Comparison of ENCODE assay signal across 7 mouse cellular contexts in genomic region chr1:160351880-160352234, GRCm38 (mm10).
DNase-seq lines count a peak whose midpoint lies in the region; ATAC-seq lines count a peak whose summit lies in the region.

No protein-coding gene starts in this region.

- peak overlapping the region; percentile 84 for H3K9ac ChIP-seq in hindbrain, embryonic 14.5 days

- WGBS in hindbrain, embryonic 14.5 days = under 1% methylated on average over 10 of the region's 10 CpGs

- peak; percentile 96 for ATAC-seq in hindbrain, embryonic 14.5 days (ENCODE audit: low FRiP score)

- peak overlapping the region; percentile 48 for H3K4me3 ChIP-seq in hindbrain, embryonic 14.5 days (replicated peaks; ENCODE audit: low read length)

- no peaks in the 10 kb centered on the region for H3K36me3 ChIP-seq in hindbrain, embryonic 14.5 days (replicated peaks; ENCODE audit: control insufficient read depth, insufficient read depth)

- peaks cover 26% of the 10 kb centered on the region for H3K4me1 ChIP-seq in hindbrain, embryonic 14.5 days (replicated peaks; ENCODE audit: control insufficient read depth, insufficient read depth, low read length)

- H3K27ac ChIP-seq in hindbrain, embryonic 14.5 days = peak overlapping the region; percentile 97

- peak overlapping the region; percentile 59 for H3K4me2 ChIP-seq in hindbrain, embryonic 14.5 days (replicated peaks)

- no peaks in the 10 kb centered on the region for H3K9me3 ChIP-seq in hindbrain, embryonic 14.5 days (ENCODE audit: control insufficient read depth, low read length)

- no peaks in the 10 kb centered on the region for H3K27me3 ChIP-seq in hindbrain, embryonic 14.5 days (ENCODE audit: control insufficient read depth, insufficient read depth, low read length)

- DNase-seq in adrenal gland, adult 18-20 months (ENCODE audit: low spot score in 2 of 2) = peak; percentile 23 to 26
- DNase-seq in cerebellum, adult 9-10 months = peak; percentile 87
- DNase-seq in frontal cortex, adult 2 months (ENCODE audit: extremely low spot score in 1 of 2, low spot score in 1 of 2) = peak; percentile 77 to 85
- DNase-seq in hindbrain, embryonic 14.5 days (ENCODE audit: low spot score) = peak; percentile 79
- DNase-seq in left cerebral cortex, adult 11 months (ENCODE audit: low spot score) = peak; percentile 71
- DNase-seq in lung, postnatal 4 days = peak; percentile 33 to 41
- peak; percentile 74 to 79 for DNase-seq in right cerebral cortex, postnatal 36 days (ENCODE audit: low spot score in 2 of 2)

Comparison
In these comparisons a context has a peak if more than half of its experiments do, and no peak if none do; other contexts are left out.
1. Peak in every context shown above with its lines: DNase-seq, ATAC-seq, H3K4me3 ChIP-seq and H3K27ac ChIP-seq.
2. DNase-seq: peak in every context shown above with its lines; median percentile 87 in cerebellum, adult 9-10 months; 81 in frontal cortex, adult 2 months; 79 in hindbrain, embryonic 14.5 days; 76 in right cerebral cortex, postnatal 36 days; 71 in left cerebral cortex, adult 11 months; 37 in lung, postnatal 4 days; 24 in adrenal gland, adult 18-20 months.